Mouse (Mus musculus): ENCODE measurements at regions not wholly inside any gene's neighbourhood (a gene's known extent, or its start where the extent isn't known, plus 50 kb on each side); places are given as distances from the start of the nearest gene placed in this dataset.

DNA sequence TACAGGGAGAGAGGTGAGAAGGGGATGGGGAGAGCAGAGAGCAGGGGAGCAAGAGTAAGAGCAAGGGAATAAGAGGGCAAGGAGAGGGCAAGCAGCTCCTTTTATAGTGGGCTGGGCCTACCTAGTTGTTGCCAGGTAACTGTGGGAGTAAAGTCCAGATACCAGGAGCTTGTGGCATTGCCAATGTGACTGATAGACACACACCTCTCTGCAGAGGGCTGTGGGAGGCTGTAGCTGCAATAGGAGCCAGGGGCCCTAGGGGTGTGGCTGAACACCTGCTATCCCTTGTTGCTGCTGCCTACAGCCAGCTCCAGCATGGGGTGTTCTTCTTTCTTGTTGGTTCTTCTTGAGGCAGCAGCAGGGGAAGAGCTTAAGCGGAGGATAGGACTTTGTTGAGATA is 266.8 kb upstream of the Defb41 start:
- Histone ChIP-seq H3K27me3 (no peaks in the 10 kb centered on the region), H3K4me2 (no peak overlapping the region), H3K9ac (no peak overlapping the region), H3K4me3 (no peak overlapping the region), H3K27ac (no peak overlapping the region), H3K4me1 (no peaks in the 10 kb centered on the region), H3K36me3 (no peaks in the 10 kb centered on the region), H3K9me3 (no peaks in the 10 kb centered on the region)
- WGBS: 92% methylated on average over 1 of the region's 1 CpGs
- no peak for ATAC-seq (ENCODE audit: insufficient number of reproducible peaks, insufficient read depth, low FRiP score, low TSS enrichment, low read depth)

DNA sequence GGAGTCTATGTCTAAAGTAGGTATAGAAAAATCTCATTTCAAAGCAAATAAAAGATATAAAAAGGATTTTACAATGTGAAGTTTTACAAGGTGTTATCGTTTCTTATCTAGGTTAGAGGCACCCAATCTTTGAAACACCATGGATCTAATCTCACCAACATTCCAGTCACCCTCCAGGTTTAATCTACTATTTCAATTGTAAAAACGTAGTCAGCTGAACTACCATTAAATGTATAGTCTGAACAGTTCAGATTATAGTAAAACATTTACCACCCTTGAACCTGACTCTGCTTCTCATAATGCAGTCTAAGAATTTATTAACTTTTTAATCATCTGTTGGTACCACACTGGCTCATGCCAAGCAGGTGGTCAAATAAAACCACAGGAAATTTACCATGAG is 259.5 kb upstream of the Defb41 start:
- H3K9ac ChIP-seq: no peak overlapping the region
- no peak for ATAC-seq (ENCODE audit: insufficient number of reproducible peaks, insufficient read depth, low FRiP score, low TSS enrichment, low read depth)
- H3K27me3 ChIP-seq: no peaks in the 10 kb centered on the region
- no peaks in the 10 kb centered on the region for H3K4me1 ChIP-seq
- H3K36me3 ChIP-seq: no peaks in the 10 kb centered on the region
- no peak overlapping the region for H3K4me2 ChIP-seq
- no peaks in the 10 kb centered on the region for H3K9me3 ChIP-seq
- WGBS: 79% methylated on average over 2 of the region's 2 CpGs
- no peak overlapping the region for H3K27ac ChIP-seq
- no peak overlapping the region for H3K4me3 ChIP-seq

- Histone ChIP-seq H3K27me3 (no peaks in the 10 kb centered on the region), H3K27ac (no peak overlapping the region), H3K9me3 (no peaks in the 10 kb centered on the region), H3K9ac (no peak overlapping the region), H3K4me3 (no peak overlapping the region), H3K36me3 (no peaks in the 10 kb centered on the region), H3K4me1 (no peaks in the 10 kb centered on the region), H3K4me2 (no peak overlapping the region)
- WGBS: 63% methylated on average over 2 of the region's 2 CpGs
- no peak for ATAC-seq (ENCODE audit: insufficient number of reproducible peaks, insufficient read depth, low FRiP score, low TSS enrichment, low read depth)
These were observed 258.0 kb upstream of the Defb41 start for GRCm38 (mm10) chr1:18522902-18523301.

- Histone ChIP-seq H3K9me3 (no peaks in the 10 kb centered on the region), H3K4me1 (no peaks in the 10 kb centered on the region)
These were observed 247.8 kb upstream of the Defb41 start for GRCm38 (mm10) chr1:18512764-18513163.

GRCm38 (mm10) chr1:18498556-18498955 is 233.6 kb upstream of the Defb41 start:
- no peaks in the 10 kb centered on the region for H3K36me3 ChIP-seq
- no peak overlapping the region for H3K4me3 ChIP-seq
- WGBS: 80% methylated on average over 3 of the region's 3 CpGs
- no peak for ATAC-seq (ENCODE audit: insufficient number of reproducible peaks, insufficient read depth, low FRiP score, low TSS enrichment, low read depth)
- H3K4me2 ChIP-seq: no peak overlapping the region
- no peak overlapping the region for H3K9ac ChIP-seq
- H3K9me3 ChIP-seq: no peaks in the 10 kb centered on the region
- no peak overlapping the region for H3K27ac ChIP-seq
- no peaks in the 10 kb centered on the region for H3K4me1 ChIP-seq
- H3K27me3 ChIP-seq: no peaks in the 10 kb centered on the region

More at GRCm38 (mm10) chr1:18512764-18513163, 247.8 kb upstream of the Defb41 start:
- no peaks in the 10 kb centered on the region for H3K36me3 ChIP-seq
- no peak for ATAC-seq (ENCODE audit: insufficient number of reproducible peaks, insufficient read depth, low FRiP score, low TSS enrichment, low read depth)
- H3K27ac ChIP-seq: no peak overlapping the region
- WGBS: 77% methylated on average over 3 of the region's 3 CpGs
- H3K4me2 ChIP-seq: no peak overlapping the region
- no peaks in the 10 kb centered on the region for H3K27me3 ChIP-seq
- no peak overlapping the region for H3K4me3 ChIP-seq
- no peak overlapping the region for H3K9ac ChIP-seq

- Histone ChIP-seq H3K4me3 (no peak overlapping the region), H3K27ac (no peak overlapping the region), H3K36me3 (no peaks in the 10 kb centered on the region), H3K9ac (no peak overlapping the region), H3K4me1 (no peaks in the 10 kb centered on the region), H3K27me3 (no peaks in the 10 kb centered on the region), H3K4me2 (no peak overlapping the region), H3K9me3 (no peaks in the 10 kb centered on the region)
- 65% methylated on average over 2 of the region's 2 CpGs for WGBS
- no peak for ATAC-seq (ENCODE audit: insufficient number of reproducible peaks, insufficient read depth, low FRiP score, low TSS enrichment, low read depth)
These were observed 203.6 kb upstream of the Defb41 start for GRCm38 (mm10) chr1:18468496-18468895.

DNA sequence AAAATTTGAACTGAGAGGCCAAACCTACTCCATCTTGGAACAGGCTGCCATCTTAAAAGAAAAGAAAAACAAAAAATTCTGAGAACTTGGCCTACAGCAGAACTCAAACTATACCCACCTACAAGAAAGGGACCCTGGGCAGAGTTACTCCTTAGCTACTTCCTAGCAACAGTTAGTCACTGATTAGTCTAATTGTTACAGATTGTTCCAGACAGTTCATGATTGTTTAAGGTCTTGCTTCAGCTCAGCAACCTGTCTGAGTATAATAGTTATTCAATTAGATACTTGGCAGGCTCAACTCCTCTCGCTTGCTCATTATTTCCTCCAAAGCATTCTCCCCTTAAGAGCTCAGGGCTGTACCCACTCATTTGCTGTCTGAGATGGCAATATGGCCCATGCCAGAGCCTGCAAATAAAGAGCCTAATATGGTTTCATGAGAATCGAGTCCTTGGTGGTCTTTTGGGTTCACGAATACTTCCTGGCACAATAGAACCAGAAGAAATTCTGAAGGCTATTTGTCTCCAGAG is 200.4 kb upstream of the Defb41 start:
- no peaks in the 10 kb centered on the region for H3K27me3 ChIP-seq
- no peak overlapping the region for H3K4me3 ChIP-seq
- no peak overlapping the region for H3K4me2 ChIP-seq
- H3K36me3 ChIP-seq: no peaks in the 10 kb centered on the region
- H3K27ac ChIP-seq: no peak overlapping the region
- no peaks in the 10 kb centered on the region for H3K9me3 ChIP-seq
- no peak overlapping the region for H3K9ac ChIP-seq
- 0 out of 2 replicates have a peak, but pooled peaks cover 3% of the 10 kb centered on the region for H3K4me1 ChIP-seq
- WGBS: 83% methylated on average over 3 of the region's 3 CpGs
- no peak for ATAC-seq (ENCODE audit: insufficient number of reproducible peaks, insufficient read depth, low FRiP score, low TSS enrichment, low read depth)

DNA sequence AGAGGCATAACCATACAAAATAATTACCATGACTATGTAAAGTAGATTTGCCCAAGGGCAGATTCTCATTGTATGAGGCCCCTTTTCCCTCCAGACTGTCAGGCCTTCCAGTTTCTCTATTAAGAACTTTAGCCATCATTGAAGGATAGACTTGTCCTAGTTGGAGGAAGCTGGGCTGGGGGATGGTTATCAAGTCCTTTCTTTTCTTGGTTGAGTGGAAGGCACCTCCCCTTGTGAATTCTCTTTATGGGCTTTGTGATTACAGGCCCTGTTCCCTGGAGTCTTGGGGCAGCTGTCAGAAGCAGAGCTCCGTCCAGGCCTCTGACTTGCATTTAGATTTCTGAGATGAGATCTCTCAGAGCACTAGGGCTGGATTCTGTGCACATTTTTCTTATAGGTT is 198.3 kb upstream of the Defb41 start:
- 41% methylated on average over 1 of the region's 1 CpGs for WGBS
- Histone ChIP-seq H3K9ac (no peak overlapping the region), H3K9me3 (no peaks in the 10 kb centered on the region), H3K4me1 (0 out of 2 replicates have a peak, but pooled peaks cover 3% of the 10 kb centered on the region), H3K4me2 (no peak overlapping the region), H3K27me3 (no peaks in the 10 kb centered on the region), H3K36me3 (no peaks in the 10 kb centered on the region), H3K27ac (no peak overlapping the region), H3K4me3 (no peak overlapping the region)
- no peak for ATAC-seq (ENCODE audit: insufficient number of reproducible peaks, insufficient read depth, low FRiP score, low TSS enrichment, low read depth)

DNA sequence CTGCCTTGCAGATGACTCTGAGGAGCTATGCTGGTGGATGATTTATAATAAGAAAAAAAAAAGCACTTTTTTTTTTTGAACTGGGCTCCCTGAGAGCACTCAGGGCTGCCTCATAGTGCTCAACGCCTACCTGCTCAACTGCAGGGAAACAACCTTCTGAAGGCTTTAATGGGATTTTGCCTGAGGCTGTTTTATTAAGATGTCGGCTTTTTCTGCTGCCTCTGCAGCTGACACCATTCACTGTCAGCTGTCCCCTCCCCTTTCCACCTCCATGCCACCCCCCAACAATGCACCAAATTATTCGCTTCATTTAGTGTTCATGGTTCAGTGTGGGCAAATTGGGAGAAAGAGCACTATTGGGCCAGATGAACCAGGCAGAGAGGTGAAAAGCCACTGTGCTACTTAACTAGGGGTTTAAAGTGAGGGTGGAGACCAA is 151.4 kb upstream of the Defb41 start:
- no peak overlapping the region for H3K4me2 ChIP-seq
- no peaks in the 10 kb centered on the region for H3K9me3 ChIP-seq
- no peaks in the 10 kb centered on the region for H3K36me3 ChIP-seq
- no peak overlapping the region for H3K4me3 ChIP-seq
- ATAC-seq (ENCODE audit: insufficient number of reproducible peaks, insufficient read depth, low FRiP score, low TSS enrichment, low read depth): no peak
- no peaks in the 10 kb centered on the region for H3K27me3 ChIP-seq
- no peak overlapping the region for H3K9ac ChIP-seq
- WGBS: 31% methylated on average over 3 of the region's 3 CpGs
- H3K27ac ChIP-seq: no peak overlapping the region
- no peaks in the 10 kb centered on the region for H3K4me1 ChIP-seq

DNA sequence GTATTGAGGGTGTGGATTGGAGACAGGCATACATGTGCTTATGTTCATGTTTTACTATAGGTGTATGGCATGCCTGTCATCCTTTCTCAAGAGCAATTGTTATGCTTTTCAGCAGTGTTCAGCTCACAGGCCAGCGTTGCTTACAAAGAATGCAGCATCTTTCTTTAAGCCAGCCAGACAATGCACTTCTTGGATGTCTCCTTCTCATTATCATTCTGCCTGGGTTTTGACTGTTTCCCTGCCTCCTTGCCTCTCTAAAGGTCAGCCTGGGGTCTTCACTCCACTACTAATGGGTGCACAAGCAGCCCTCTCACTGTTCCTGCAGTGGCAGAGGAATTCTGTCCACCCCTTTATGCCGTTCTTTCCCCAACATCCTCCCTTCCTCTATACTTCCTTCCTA is 150.9 kb upstream of the Defb41 start:
- H3K27ac ChIP-seq: no peak overlapping the region
- 29% methylated on average over 2 of the region's 2 CpGs for WGBS
- H3K27me3 ChIP-seq: no peaks in the 10 kb centered on the region
- H3K4me1 ChIP-seq: no peaks in the 10 kb centered on the region
- no peaks in the 10 kb centered on the region for H3K36me3 ChIP-seq
- no peak overlapping the region for H3K4me3 ChIP-seq
- no peak overlapping the region for H3K9ac ChIP-seq
- H3K9me3 ChIP-seq: no peaks in the 10 kb centered on the region
- ATAC-seq (ENCODE audit: insufficient number of reproducible peaks, insufficient read depth, low FRiP score, low TSS enrichment, low read depth): no peak
- no peak overlapping the region for H3K4me2 ChIP-seq

DNA sequence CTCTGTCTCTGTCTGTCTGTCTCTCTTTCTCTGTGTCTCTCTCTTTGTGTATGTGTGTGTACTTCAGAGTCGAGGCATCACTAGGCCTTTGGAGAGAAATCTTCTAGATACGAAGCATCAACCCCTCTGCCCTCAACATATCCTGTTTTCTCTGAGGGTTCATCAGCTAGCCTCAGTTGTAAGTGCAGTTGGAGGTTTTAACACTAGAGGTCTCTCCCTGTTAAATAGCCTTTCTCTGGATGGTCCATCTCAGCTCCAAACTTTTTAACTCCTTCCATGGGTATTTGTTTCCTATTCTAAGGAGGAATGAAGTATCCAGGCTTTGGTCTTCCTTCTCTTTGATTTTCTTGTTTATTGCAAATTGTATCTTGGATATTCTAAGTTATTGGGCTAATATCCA is 147.8 kb upstream of the Defb41 start:
- Histone ChIP-seq H3K4me2 (no peak overlapping the region), H3K9me3 (no peaks in the 10 kb centered on the region), H3K4me1 (no peaks in the 10 kb centered on the region), H3K36me3 (no peaks in the 10 kb centered on the region), H3K4me3 (no peak overlapping the region), H3K27ac (no peak overlapping the region), H3K27me3 (no peaks in the 10 kb centered on the region), H3K9ac (no peak overlapping the region)
- 60% methylated on average over 2 of the region's 2 CpGs for WGBS
- no peak for ATAC-seq (ENCODE audit: insufficient number of reproducible peaks, insufficient read depth, low FRiP score, low TSS enrichment, low read depth)

DNA sequence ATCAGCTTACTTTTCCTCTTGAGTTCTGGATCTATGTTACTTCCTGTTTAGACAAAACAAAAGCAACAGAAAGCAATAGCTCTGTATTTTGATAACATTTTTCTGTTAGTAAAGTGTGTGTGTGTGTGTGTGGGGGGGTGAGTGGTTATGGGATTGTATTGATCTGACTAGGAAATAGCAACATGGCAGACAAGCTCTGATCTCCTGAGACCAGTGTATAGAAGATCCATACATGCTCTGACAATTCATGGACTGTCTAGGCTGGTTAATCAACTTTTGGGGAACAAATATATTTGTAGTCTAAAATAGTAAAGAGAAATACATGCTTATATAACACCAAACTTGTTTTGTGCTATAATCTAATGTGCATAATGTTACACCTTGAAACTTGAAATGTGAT is 124.7 kb upstream of the Defb41 start:
- H3K27ac ChIP-seq: no peak overlapping the region
- no peaks in the 10 kb centered on the region for H3K36me3 ChIP-seq
- no peak overlapping the region for H3K4me3 ChIP-seq
- no peak overlapping the region for H3K4me2 ChIP-seq
- H3K27me3 ChIP-seq: no peaks in the 10 kb centered on the region
- no peaks in the 10 kb centered on the region for H3K4me1 ChIP-seq
- H3K9ac ChIP-seq: no peak overlapping the region
- H3K9me3 ChIP-seq: no peaks in the 10 kb centered on the region
- ATAC-seq (ENCODE audit: insufficient number of reproducible peaks, insufficient read depth, low FRiP score, low TSS enrichment, low read depth): no peak

- H3K4me3 ChIP-seq: no peak overlapping the region
- no peaks in the 10 kb centered on the region for H3K36me3 ChIP-seq
- no peaks in the 10 kb centered on the region for H3K9me3 ChIP-seq
- ATAC-seq (ENCODE audit: insufficient number of reproducible peaks, insufficient read depth, low FRiP score, low TSS enrichment, low read depth): no peak
- H3K27me3 ChIP-seq: no peaks in the 10 kb centered on the region
- no peak overlapping the region for H3K4me2 ChIP-seq
- H3K9ac ChIP-seq: no peak overlapping the region
- no peak overlapping the region for H3K27ac ChIP-seq
- H3K4me1 ChIP-seq: no peaks in the 10 kb centered on the region
- WGBS: 71% methylated on average over 4 of the region's 4 CpGs
These were observed 119.1 kb upstream of the Defb41 start for GRCm38 (mm10) chr1:18384079-18384478.
